Mouse (Mus musculus): ENCODE results near the gene Ddx42.
A peak's percentile ranks its signal among the peaks of the same experiment; 100 is the strongest.
"Not testable (repeated sequence)": the region's sequence is repeated elsewhere in the genome, so short reads cannot be mapped to it uniquely, and the experiment has no call there.

Gene Ddx42

DNA sequence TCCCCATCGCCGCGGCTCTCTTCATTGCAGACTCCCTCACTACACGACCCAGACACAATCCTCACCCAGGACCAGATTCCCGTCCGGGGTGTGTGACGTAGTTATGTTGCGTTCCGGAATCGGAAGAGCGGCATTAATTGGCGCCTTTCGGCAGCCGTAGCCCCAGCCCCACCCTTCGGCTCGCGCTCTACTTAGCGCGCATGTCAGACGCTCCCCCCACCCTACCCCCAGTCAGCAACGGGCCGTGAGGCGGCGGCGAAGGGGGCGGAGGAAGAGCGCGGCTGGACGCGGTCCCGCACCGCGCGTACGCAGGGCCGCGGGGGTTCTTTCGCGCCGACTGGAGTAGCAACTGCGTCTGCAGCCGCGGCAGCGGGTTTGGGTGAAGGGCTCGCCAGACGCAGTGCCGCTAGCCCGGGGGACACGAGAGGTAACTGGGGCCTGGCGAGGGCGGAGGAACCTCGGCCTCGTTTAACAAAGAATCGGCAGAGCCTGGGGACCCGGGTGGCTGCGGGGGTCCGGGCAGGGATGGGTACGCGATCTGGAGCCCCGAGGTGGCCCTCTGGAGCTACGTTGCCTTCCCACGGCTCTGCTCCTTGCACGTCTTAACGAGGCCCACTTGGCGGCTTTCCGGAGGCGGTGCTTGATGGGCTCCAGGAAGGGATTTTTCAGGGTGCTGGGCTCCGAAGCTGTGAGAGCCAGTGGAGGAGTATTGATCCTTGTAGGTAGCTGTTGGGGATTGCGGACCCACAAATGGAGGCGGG, at the start of gene Ddx42:
Ddx42 (plus strand) TSS at position 197 of the 761 bp plus-strand sequence.
- DNase-seq, result peak; percentile 91

DNA sequence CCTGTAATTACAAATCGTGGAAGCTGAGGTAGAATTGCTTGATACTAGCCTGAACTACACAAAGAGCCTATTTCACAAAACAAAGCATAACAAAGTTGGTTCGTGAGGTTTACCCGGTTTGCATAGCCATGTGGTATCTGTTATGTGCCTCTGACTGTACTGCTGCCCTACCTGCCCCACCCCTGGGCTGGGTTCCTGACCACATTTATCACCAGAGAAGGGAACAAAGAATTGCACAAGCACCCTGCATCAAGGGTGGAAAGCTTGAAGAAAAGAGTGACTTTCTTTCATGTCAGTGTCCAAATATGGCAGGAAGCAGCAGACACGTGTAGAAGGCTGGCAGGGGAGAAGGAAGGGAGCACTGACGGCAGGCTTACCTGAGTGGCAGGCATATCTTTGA, 49.3 kb upstream of the Ddx42 start:
- no peak for DNase-seq

DNA sequence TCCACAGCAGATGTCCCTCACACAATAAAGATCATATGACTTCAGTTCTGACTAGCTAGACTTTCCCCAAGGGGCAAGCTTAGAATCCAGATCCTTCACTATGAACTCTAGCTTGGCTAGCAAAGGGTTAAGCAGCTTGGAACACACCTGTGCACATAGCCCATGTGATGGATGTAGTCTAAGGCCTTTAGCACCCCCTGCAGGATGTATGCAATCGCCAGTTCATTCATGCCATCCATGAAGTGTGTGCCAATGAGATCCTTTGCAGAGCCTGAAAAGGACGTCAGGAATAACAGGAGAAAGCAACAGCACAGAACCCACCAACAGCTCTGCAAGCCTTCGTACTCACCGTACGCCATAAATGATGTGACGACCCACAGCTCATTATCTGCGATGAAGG, 45.9 kb upstream of the Ddx42 start:
- no peak for DNase-seq

DNA sequence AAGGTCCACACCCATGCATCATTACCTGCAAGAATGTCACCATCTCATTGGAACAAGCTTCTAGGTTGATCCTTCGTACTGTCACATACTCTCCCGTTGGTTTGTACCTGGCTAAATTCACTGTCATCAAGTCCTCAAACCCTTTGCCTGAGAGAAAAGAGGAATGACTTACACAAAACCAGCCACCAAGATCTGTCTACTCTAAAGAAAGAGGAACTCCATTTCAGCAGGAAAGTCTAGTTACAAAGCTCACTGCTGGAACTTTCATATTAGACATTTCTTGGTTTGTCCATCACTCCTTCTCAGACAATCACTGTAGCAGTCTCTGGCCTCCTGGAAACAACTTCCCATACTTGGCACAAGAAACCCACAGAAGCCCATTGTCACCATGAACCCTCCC, 43.5 kb upstream of the Ddx42 start:
- DNase-seq, result no peak

DNA sequence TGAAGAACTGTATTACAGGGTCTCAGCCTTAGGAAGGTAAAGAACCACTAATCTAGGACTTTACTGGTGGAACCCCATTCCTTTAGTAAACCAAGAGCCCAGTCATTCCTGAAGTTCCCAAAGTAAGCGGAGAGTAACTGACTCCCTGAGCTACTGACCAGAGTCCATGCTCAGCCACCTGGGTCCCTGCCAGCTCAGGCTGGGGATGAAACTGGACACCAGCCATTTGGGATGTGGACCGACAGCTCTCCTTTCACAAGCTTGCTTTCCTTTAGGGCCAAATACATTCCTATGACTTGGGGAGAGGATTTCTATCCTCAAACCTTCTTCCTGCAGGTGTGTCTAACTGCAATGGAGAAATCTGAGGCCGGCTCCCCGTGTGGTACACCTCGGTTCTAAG, 42.4 kb upstream of the Ddx42 start:
- peak; percentile 61 for DNase-seq

DNA sequence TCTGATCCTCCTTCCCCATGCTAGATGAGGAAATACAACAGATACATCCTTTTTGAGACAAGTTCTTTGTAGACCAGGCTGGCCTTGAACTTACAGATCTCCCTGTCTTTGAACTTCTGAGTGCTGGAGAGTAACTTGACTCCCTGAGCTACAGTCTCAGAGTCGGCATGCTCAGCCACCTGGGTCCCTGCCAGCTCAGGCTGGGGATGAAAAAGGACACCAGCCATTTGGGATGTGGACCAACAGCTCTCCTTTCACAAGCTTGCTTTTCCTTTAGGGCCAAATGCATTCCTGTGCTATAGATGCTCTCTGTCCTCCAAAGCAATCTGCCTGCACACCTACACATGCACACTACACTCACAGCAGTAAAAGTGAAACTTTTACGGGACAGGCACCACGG, 41.6 kb upstream of the Ddx42 start:
- no peak for DNase-seq

DNA sequence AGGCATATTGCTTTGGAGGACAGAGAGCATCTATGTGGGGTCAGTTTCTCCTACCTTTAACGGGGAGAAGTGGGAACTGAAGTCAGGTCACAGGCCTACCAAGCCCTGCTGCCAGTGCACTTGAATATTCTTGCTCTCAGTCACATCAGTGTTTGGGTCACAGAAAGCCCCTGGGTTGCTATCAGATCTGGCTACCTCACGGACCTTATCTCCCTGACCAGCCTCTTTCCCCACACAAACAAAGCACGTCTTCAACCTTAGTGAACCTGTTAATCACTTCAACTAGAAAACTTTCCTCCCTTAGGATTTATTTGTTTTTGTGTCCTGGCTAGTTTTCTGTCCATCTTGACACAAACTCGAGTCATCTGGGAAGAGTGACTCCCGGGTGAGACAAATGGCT, 40.4 kb upstream of the Ddx42 start:
- no peak for DNase-seq

DNA sequence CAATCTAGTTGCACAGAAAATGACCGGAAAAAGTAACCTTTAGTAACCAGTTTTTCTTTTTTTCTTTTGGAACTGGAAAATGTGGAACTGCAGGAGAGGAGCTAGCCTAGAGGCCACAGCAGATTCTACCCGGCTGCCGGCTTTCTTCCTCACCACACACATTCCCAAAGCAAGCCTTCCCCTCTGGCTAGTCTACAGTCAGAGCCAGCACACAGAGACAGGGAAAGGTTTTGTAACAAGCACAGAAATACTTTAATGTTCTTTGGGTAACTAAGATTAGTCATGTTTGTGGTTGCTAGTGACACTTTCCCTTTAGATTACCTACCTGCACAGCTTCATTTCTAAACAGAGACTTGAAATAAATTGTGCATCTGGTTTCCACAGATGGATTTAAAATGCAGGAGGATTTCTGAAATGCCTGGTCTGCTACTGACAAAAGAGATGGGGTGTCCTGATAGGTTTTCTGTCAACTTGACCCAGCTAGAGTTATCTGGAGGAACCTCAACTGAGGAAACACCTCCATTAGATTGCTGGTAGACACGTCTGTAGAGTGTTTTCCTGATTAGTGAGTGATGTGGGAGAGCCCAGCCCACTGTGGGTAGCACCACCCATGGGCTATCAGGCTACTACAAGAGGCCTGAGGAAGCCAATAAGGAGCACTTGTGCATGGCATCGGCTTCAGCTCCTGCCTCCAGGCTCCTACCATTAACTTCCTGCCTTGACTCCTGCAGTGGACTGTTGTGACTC, 38.5 kb upstream of the Ddx42 start:
- no peak for DNase-seq

DNA sequence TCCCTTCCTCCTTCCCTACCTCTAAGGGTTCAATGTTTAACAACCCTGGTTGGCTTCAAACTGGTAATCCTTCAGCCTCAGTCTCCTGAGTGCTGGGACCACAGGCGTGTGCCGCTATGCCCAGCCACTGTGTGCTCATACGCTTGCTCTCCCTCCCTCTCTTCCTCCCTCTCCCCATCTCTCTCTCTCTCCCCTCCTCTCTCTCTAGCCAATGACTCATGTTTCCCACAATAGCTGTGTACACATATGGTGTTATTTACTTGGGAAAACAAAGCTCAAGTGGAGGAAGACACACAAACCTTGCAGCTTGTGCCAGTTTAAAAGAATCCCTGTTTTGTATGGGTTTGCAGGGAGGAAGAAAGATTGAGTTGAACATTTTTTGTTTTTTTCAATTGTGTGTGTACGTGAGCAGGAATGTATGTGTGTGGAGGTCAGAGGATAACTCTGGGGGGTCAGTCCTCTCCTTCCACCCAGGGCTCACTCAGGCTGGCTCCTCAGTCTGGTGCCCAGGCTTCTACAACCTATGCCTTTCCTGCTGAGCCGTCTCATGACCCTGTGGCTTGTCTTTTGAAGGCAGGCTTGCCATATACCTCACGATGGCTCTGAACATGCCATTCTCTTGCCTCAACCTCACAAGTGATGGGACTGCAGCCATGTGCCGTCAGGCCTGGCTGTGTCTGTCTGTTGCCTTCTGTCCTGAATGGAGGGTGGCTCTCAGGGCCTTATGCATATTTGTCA, 36.8 kb upstream of the Ddx42 start:
- no peak for DNase-seq

DNA sequence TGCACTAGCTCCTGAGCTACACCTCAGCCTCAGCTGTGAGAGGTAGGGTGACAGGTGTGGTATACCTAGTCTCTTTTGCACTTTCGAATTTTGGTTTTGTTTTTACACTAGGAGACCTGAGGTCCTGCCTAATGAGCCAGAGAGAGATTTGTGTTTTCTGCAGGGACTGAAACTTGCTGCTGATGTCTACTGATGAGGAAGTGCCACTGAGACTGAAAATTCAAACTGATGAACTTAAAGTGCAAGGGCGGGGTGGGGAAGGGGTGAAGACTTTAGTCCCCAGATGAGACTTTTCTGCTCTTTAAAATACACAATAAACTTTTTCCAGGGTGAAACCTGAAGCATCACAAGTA, 36.3 kb upstream of the Ddx42 start:
- DNase-seq, result no peak

DNA sequence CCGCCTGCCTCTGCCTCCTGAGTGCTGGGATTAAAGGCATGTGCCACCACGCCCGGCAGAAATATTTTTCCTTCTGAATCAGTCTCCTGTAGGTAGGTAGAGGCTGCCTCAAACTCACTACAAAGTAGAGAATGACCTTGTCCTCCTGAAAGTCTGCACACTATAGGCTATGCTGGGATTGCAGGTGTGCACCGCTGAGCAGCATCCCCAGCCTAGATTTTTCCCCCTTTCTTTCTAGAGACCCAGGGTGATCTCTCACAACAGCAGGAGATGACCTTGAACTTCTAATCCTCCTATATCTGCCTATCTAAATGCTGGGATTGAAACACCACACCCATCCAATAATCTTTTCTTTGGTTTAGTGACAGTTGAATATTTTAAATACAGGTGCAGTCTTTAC, 29.4 kb upstream of the Ddx42 start:
- no peak for DNase-seq

DNA sequence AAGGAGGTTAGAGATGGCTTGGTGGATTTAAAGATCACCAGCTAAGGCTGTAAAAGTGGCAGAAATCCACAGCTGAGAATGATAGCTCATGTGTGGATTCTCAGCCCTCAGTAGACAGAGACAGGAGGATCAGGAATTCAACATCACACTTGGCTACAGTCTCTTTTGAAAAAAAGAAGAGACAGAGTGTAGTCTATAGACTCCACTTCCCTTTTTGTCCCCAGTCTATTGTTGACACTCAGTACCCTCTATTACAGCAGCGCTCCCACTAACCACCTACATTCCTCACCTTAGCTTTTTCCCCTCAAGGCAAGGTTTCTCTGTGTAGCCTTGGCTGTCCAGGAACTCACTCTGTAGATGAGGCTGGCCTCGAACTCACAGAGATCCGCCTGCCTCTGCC, 25.0 kb upstream of the Ddx42 start:
- no peak for DNase-seq

DNA sequence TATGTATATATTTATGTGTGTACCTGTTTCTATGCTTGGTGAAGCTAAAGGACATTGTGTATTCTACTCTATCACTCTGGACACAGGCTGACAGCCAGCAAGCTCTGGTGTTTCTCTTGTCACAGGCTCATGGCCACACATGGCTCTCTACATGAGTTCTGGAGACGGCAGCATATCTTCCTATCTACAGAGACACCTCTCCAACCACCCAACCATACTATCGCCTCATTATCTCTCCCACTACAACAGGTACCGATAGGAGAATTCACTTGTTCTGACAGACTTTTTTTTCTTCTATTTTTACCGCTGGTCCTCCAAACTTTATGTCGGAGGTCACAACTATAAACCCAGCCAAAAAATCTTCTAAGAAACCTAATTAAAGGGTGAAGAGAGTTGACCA, 24.5 kb upstream of the Ddx42 start:
- no peak for DNase-seq

DNA sequence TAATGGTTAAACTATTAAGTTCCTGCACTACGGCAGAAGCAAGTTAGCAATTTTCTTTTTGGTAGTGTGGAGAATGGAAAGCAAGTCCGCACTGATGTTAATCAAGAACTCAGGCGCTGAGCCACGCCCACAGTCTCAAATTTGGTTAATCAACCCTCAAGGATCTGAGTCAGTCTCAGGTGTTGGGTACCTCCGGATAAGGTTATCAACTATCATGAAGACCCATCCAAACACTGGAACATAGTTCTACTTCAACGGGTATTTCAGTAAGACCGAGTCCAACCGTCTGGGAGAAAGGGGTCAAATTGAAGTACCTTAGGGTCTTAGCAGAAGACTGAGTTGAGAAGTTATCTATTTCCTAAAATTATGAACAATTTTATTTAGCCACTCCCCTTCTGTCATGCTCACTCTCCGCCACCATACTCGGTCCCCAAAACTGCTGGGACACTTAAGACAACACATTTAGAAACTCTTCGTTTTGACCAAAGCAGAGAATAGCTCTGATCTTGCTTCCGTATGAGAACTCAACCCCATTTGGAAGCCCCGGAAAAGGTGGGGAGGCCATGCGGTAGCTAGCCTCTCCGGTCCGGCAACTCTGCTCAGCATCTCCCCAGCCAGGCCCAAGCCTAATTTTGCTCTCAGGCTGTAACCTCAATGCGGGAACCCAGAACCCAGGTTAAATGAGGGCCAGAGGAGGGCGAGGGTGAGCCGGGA, 23.9 kb upstream of the Ddx42 start:
- peak; percentile 43 for DNase-seq

DNA sequence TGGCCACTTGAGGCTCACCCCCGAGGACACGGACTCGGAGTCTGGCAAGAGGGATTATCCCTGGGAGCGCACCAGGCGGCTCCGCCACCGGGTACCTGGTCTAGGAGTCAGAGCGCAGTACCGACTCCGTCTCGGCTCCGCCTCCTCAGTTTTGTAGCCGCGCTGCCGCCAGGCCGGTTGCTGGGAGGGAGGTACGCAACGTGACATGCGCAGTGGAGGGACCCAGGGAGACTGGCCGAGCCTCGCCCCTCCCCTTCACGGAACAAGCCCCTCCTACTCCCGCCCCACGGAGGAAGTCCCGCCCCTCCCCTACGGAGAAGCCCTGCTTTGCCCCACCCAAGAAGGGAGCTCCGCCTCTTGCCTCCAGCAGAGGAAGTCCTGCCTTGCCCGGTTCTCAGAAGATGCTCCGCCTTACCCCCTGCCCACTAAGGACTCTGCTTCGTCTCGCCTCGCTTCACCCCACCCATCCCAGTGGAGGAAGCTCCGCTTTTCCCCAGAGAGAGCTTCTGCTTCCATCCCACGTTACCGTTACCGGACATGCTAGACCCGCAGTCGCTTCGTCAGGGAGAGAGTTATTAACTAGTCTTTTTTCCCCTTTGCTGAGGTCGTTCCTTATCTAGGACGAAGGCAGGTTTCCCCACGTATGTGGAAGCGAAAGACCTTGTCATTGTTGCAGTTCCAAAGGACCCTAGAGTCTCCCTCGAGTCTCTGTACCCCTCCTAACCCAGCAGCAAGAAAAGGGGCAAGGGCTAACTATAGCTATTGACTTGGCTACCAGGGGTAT, 23.2 kb upstream of the Ddx42 start:
- peak; percentile 96 for DNase-seq

DNA sequence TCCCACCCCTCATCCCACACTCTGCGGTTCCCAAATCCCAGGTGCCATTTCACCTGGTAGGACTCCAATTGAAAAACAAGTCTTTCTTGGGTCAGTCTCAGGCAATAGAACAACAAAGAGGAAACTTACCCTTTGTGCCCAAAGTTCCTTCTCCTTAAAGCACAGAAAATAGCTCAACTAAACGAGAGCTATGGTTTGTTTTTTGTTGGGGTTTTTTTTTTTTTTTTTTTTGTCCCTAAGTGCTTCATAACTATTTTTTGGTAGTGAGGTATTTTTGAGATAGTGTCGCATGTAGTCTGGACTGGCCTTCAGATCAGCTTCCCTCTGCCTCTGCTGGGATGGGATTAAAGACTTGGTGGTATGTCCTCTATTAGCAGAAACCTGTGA, 22.6 kb upstream of the Ddx42 start:
- DNase-seq, result no peak

DNA sequence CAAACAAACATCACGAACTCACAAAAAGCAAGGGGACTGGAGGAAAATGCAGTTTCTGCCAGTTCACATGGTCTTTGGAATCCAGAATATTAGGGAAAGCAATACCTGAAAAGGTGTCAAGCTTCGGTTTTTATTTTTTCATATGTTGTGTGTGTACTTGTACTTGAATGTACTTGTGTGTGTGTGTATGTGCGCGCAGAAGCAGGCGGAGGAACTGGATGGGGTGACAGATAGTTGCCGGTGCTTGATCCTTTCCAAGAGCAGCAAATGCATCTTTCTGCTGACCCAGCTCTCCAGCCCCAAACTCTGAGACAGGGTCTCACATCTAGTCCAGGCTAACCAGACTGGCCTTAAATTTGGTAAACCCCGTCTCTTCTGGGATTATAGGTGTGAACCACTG, 21.8 kb upstream of the Ddx42 start:
- no peak for DNase-seq

DNA sequence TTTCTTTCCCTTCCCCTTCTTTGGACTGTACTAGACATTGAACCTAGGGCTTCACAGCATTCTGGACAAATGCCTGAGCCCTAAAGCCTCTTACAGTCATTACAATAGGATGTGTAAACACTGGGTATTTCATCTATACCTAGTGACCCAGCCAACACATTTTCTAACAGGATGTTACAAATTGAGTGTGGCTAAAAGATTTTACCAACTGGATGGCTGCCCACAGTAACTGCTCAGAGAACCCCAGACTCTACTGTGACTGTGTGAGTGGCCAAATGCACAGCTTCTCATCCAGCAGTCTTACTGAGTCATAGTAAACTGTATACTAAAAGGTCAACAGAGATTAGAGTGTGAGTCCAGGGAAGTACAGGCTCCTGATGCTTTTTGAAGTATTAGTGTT, 21.4 kb upstream of the Ddx42 start:
- no peak for DNase-seq

DNA sequence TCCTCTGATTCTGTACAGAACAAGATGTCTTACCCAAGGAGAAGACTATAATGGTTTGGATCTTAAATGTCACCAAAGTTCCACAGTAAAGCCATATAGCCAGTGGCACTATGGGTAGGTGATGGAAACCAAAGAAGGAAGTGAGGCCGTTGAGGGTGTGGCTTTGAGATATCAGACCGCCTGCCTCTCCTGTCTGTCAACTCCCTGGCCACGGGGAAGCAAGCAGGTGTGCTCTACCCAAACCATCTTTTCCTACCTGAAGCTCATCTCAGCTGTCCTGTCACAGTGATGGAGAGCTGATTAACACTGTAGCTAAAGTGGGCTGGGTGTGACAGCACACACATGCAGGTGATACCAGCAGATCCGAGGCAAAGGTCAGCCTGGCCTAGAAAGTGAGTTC, 18.4 kb upstream of the Ddx42 start:
- no peak for DNase-seq

DNA sequence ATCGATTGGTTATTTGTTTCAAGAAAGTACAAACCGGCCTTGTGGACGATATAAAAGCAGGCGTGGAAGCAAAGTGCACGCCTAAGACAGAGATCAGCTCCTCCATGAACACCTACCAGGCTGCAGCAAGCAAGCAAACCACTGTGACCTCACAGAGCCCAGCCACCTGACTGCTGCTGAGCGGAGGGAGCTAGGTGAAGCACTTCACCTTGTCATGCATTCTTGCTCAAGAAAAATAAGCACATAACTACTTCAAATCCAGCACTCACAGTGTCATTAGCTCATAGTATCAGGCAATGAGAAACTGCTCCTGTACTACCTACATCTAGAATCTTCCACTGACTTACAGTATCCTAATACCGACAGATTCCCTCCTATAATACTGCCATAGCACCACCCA, 16.7 kb upstream of the Ddx42 start:
- not testable (repeated sequence) for DNase-seq

DNA sequence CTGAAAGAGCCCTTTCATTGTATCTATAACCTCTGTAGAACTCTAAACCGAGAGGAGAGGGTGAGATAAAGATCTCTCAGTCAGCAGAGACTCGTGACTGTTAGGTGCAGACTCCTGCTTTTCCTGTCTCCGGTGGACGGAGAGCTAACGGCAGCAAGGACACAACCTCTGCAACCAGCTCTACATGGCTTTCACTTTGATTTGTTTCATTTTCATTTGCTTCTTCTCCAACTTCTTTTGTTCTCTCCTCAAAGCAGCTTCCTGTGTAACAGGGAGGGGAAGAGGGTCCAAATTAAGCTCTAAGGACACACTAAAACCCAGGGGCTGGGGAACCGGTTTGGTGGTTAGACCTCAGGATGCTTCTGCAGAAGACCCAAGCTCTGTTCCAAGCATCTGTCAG, 16.0 kb upstream of the Ddx42 start:
- no peak for DNase-seq

DNA sequence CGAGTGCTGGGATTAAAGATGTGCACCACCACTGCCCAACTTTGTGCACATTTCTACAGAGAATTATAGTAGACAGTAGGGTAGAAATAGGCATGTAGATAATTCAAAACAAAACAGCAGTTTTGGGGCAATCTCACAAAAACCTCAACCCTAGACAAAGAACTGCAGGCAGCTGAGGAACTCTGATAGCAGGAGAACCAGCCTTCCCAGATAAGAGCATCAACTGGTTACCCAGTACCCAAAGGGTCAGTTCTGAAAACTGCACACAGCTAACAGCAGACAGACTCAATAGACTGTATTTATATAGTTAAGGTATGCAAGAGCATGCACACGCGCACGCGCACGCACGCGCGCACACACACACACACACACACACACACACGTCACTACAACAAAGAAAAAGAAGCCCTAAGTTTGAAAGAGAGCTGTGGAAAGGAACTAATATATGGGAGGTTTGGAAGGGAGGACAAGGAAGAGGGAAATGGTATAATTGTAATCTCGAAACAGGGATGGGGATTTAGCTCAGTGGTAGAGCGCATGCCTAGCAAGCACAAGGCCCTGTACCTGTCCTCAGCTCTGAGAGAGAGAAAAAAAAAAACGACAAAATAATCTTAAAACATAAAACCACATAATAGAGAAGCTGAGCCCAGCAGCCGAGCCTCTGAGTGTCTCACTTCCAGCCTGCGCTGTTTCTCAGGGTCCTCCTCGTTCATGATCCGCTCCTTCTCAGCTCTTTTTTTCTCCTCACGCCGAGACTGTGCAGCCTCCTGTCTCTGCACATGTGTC, 15.2 kb upstream of the Ddx42 start:
- no peak for DNase-seq
